Mouse (Mus musculus) MEL (cell line): ENCODE measurements at regions not wholly inside any gene's neighbourhood (a gene's known extent, or its start where the extent isn't known, plus 50 kb on each side); places are given as distances from the start of the nearest gene placed in this dataset.

ENCODE experiments used
- CTCF ChIP-seq, 3 experiments: IDR thresholded peaks in 2 of 3; conservative IDR thresholded peaks in 1 of 3; 2 replicates each; pipeline ENCODE4 v1.5.1; 2011 to 2012; ENCODE audit warnings: low read length in 3 of 3, low read depth in 2 of 3, mild to moderate bottlenecking in 2 of 3, improper control_type of control experiment in 1 of 3, inconsistent platforms in 1 of 3, mixed read lengths in 1 of 3, moderate library complexity in 1 of 3; ENCODE audit not compliant: control insufficient read depth in 1 of 3, insufficient read depth in 1 of 3, poor library complexity in 1 of 3, severe bottlenecking in 1 of 3
- ELF1 ChIP-seq: IDR thresholded peaks from 2 replicates; pipeline ENCODE4 v1.6.1; 2014; ENCODE audit warnings: low read depth, mild to moderate bottlenecking, inconsistent platforms, low read length, improper control_type of control experiment, moderate library complexity
- EP300 ChIP-seq, 2 experiments: IDR thresholded peaks; 2 replicates each; pipeline ENCODE4 v1.6.1; 2011; ENCODE audit warnings: improper control_type of control experiment in 2 of 2, low read length in 2 of 2, low read depth in 1 of 2, mild to moderate bottlenecking in 1 of 2
- MAX ChIP-seq: IDR thresholded peaks from 2 replicates; pipeline ENCODE4 v1.6.1; 2011; ENCODE audit warnings: low read length, improper control_type of control experiment
- MEF2A ChIP-seq: IDR thresholded peaks from 2 replicates; pipeline ENCODE4 v1.6.1; 2014; ENCODE audit warnings: low read depth, mild to moderate bottlenecking, inconsistent platforms, low read length, improper control_type of control experiment; ENCODE audit not compliant: poor library complexity, insufficient replicate concordance, severe bottlenecking; ENCODE audit errors: extremely low read depth
- MXI1 ChIP-seq: IDR thresholded peaks from 2 replicates; pipeline ENCODE4 v1.6.1; 2011; ENCODE audit warnings: mild to moderate bottlenecking, low read depth, low read length, improper control_type of control experiment
- MYC ChIP-seq: IDR thresholded peaks from 2 replicates; pipeline ENCODE4 v1.6.1; 2011; ENCODE audit warnings: low read depth, mild to moderate bottlenecking, low read length, improper control_type of control experiment, moderate library complexity
- POLR2A ChIP-seq, 2 experiments: IDR thresholded peaks; 2 replicates each; pipeline ENCODE4 v1.6.1; 2011 to 2012; ENCODE audit warnings: low read length in 2 of 2, mild to moderate bottlenecking in 2 of 2, control low read depth in 1 of 2, improper control_type of control experiment in 1 of 2, low read depth in 1 of 2, moderate library complexity in 1 of 2; ENCODE audit not compliant: control insufficient read depth in 1 of 2, insufficient read depth in 1 of 2, poor library complexity in 1 of 2
- POLR2AphosphoS5 ChIP-seq: IDR thresholded peaks from 2 replicates; pipeline ENCODE4 v1.6.1; 2012; ENCODE audit warnings: low read depth, borderline replicate concordance, mild to moderate bottlenecking, inconsistent platforms, low read length, moderate library complexity, mixed read lengths
- ZC3H11A ChIP-seq: IDR thresholded peaks from 2 replicates; pipeline ENCODE4 v1.6.1; 2012; ENCODE audit warnings: low read depth, mild to moderate bottlenecking, inconsistent platforms, low read length, improper control_type of control experiment
- ZNF384 ChIP-seq: IDR thresholded peaks from 2 replicates; pipeline ENCODE4 v1.6.1; 2012; ENCODE audit warnings: low read depth, mild to moderate bottlenecking, inconsistent platforms, low read length, improper control_type of control experiment

- TF ChIP-seq ZNF384, result no peak
- no peak for TF ChIP-seq ZC3H11A
- TF ChIP-seq CTCF (IDR thresholded peaks at IDR 0.05 in 2 of 3, conservative IDR thresholded peaks at IDR 0.05 in 1 of 3; ENCODE audit: control insufficient read depth in 1 of 3, insufficient read depth in 1 of 3, low read depth in 2 of 3, low read length in 3 of 3, poor library complexity in 1 of 3, severe bottlenecking in 1 of 3), result no peak
- peak; percentile 53 to 55; a peak in 3 of 4 replicates for TF ChIP-seq EP300 (IDR thresholded peaks at IDR 0.05; ENCODE audit: low read depth in 1 of 2, low read length in 2 of 2)
- TF ChIP-seq POLR2AphosphoS5, result no peak
- TF ChIP-seq POLR2A (IDR thresholded peaks at IDR 0.05; ENCODE audit: control insufficient read depth in 1 of 2, insufficient read depth in 1 of 2, low read depth in 1 of 2, low read length in 2 of 2, poor library complexity in 1 of 2), result no peak
- no peak for TF ChIP-seq ELF1
- TF ChIP-seq MEF2A, result no peak
- no peak for TF ChIP-seq MXI1
- TF ChIP-seq MAX, result no peak
- TF ChIP-seq MYC, result no peak
Observed at GRCm38 (mm10) chr7:115025803-115026202, 282.3 kb downstream of the Insc start.
